Mouse (Mus musculus) lung, postnatal 0 days (tissue): Measurements from ENCODE around the gene Lin7a.

ENCODE experiments used
- CTCF ChIP-seq: IDR thresholded peaks from 2 replicates; pipeline ENCODE4 v1.5.1; 2016; ENCODE audit warnings: antibody characterized with exemption, mild to moderate bottlenecking
- EP300 ChIP-seq: IDR thresholded peaks from 2 replicates; pipeline ENCODE4 v1.6.1; 2016; ENCODE audit warnings: antibody characterized with exemption, mild to moderate bottlenecking, control low read depth

GRCm38 (mm10) chr10:107449496-107450330 is 178.2 kb downstream of the Lin7a start:
- TF ChIP-seq EP300 = no peak
- TF ChIP-seq CTCF = no peak
